Mouse (Mus musculus) megakaryocyte-erythroid progenitor cell, adult 5-6 weeks (primary cell): ENCODE results near the gene March4. TPM values are rescaled to one million over a fixed set of nuclear protein-coding genes. Genes with fewer than 3 reads are reported as not detected.

Experiments
- ATAC-seq: replicated peaks from 2 replicates; pipeline ENCODE4 v1.8.0; 2016; ENCODE audit warnings: mild to moderate bottlenecking, inconsistent platforms; ENCODE audit not compliant: severe bottlenecking, poor library complexity, low FRiP score, low TSS enrichment
- total RNA-seq, 2 experiments: library from RNA; stranded (forward) in 1 of 2; stranded (reverse) in 1 of 2; fragments of 200-1000, 215-1000 nt in 1 of 2; fragments of >200 nt in 1 of 2; fragmentation: Nextera tagmentation in 1 of 2; gene quantifications; 2 replicates each; pipeline ENCODE4 v1.2.3; 2014 to 2017

The March4 gene
- total RNA-seq, 2 experiments from 2014 or later = not detected

DNA sequence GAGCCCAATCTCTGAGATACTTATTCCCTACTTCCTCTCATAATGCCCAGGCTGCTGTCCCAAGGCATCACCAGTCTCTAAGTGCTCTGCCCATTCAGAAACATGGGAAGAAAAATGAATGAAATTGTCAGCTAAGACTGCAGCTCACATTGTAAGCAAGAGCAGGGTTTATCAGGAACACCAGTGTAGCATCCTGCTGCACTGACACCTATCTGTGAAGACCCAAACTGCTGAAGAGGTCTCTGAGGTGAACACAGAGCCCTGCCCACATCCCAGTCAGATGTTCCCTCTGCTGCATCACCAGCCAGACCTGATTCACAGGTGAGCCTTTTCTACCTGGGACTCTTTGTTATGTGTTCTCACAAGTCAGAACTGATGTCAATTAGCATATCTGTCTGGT, 3.3 kb downstream of the March4 start:
- no peak for ATAC-seq

DNA sequence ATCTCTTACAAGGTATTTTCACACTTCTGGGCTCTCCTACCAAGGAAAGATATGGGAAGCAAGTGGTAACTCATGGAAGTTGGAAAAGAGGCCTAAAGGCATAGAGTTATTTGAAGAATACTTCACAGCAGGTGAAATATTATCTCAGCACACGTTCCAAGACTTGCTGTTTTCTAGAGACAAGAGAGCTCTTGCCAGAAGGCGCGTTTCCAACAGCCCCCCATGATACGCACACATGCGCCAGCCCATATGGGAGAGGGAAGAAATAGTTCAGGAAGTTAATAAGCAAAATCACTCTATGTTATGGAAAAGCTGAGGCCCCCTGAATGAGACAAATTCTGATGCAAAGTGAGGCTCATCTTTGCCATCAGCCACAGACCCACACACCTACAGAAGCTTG, 3.8 kb downstream of the March4 start:
- ATAC-seq = no peak

DNA sequence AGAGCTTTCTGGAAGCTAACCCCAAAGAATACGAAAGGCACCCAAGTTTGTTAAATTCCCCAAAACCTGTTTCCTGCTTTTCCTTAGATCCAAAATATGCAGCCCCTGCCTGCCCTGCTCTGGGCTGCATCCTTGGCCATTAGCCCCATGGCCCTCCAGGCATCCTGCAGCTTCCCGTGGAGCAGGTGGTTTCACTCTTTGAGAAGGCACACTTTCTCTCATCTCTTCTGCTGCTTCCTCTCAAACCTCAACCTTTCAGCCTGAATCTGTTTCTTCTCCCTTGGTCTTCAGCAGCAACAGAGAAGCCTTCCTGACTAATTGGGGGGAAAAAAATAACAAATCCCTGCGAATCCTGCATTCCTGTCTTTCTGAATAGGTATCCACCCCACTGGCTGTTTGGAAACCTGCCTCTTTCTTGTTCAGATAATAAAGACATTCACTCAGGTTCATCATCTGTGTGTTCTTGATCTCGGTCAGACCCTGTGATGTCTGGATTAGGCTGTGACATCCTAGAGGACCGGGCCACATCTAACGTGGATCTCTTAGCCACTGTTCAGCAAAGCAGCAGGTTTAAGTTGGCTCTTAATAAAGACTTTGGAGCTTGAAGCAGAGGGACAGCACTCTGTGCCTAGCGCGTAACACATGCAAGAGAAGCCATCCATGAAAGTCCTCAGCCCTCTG, 6.1 kb downstream of the March4 start:
- no peak for ATAC-seq

DNA sequence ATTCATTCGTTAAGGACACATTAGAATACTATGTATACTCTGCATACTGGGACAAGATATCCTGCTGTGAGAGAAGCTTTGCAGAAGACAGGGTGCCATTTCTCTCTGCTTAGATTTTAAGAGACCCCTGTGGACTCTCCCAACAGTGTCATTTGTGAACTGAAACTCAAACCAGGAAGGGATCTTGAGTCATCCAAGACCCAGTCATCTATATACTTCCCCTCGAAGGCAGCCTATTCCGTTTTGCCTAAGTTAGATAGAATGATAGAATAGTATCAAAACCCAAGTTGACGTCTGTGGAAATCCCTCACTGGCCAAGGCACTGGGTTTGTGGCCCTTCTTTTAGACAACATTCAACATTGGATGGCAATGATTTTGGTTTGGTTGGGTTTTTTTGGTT, 7.5 kb downstream of the March4 start:
- ATAC-seq = no peak

DNA sequence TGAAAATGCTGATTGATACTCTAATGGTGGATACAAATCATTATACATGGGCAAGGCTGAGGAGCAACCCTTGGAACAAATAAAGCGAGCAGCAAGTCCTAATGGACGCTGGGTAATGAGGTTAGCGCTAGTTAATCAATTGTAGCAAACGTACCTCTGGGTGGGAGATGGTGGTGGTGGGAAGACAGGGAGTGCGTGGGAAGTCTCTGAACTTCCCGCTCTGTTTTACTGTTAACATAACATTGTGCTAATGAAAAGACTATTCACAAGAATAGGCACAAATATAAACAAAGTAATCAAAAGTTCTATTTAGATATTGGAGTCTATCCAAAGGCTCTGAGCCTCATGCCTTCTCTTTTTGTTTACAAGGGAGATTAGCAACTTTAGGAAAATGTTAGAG, 13.1 kb downstream of the March4 start:
- ATAC-seq = no peak

DNA sequence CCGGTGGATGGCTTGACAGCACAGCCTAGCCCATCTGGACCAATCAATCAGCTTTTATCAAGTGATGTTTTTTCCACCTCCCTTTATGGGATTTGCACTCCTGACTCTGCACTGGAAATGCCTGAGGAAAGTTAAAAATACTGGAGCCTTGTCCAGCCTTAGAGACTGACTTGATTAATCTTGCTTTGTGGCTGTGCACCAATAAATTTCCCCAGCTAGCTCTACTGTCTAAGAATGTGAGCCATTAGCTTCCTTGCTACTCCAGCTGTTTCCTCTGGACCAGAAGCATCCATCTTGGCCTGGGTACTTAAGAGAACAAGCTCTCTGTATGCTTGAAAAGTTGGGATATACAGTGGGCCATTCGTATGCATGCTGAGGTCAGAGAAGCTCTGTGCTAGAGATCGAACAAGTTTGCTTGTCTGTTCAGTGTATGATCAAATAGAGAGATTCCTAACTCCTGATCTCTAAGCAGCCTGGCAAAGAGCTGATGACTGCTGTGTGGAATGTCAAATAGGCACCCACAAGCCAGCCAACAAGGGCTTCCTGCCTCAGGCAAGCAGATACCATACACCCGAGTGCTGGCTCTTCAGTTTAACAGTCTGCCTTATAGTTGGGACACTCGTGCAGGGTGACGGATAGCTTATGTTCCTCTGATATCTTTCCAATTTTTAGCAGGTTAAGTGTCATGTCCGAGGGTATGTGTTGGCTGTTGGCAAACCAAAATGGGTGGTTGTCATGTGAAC, 25.8 kb downstream of the March4 start:
- ATAC-seq = no peak

DNA sequence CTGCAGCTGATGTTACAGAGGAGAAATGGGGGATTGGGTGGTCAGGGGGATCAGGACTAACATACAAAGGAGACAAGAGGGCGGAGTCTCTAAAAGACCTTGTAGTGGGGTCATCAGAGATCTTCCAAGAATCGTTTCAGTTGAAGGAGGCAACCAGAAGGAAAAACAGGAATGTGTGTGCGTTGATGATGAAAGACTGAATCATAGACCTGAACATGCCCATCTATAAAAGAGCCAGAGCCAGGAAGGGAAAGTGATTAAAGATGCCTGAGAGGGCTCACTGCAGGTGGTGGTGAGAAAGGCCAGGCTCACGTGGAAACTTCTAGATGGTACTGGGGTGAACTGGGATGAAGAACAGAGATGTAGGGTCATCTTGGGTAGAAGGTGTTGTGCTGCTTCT, 27.2 kb downstream of the March4 start:
- ATAC-seq = no peak

DNA sequence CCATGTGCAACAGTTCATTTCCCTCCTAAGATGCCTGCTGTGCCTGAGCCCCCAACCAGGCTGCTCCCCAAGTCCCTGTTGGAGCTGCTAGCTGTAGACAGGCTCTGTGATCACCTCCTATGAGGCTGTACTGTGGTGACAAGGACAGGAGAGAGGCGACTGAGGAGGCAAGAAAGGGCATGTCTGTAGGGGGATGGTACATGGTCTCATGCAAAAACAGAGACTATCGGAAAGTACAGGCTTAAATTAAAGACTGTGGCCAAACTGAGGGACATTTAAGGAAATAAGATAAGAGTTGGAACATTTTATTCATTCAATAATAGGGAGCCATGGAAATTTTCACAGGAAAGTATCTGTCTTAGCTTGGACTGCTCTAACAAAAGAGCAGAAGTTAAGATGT, 29.1 kb downstream of the March4 start:
- no peak for ATAC-seq

DNA sequence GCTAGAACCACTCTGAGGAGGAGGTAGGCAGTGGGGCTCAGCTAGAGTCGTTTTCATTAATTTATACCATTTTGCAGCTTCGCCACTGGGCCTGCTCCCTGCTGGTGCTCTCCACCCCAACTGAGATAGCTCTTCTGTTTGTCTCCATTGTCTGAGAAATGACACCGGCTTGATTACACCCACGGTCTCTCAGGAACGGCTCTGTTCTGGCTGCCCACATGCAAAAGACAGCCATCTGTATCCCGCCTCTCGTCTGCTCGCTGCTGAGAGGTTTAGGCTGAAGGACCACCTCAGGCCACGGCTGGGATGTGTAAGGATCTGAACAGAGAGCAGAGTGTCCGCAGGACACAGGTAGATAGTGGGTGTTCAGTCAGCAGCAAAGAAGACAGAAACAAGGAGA, 30.5 kb downstream of the March4 start:
- no peak for ATAC-seq

DNA sequence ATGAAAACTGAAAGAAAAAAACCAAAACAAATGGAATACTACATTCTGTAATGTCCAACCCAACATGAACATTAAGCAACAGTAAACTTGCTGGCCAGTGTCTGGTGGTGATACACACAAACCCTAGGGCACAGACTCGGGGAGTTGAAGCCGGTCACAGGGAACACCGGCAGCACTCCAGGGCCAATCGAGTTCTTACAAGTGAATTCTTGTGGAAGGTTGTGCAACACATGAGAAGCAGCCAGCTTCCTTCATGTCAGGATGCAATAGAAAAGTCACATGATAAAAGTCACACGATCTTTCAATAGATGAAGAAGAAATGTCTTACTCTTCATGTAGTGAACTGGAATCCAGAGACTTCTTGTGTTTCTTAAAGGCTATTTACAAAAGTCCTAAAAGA, 39.1 kb downstream of the March4 start:
- ATAC-seq = no peak

DNA sequence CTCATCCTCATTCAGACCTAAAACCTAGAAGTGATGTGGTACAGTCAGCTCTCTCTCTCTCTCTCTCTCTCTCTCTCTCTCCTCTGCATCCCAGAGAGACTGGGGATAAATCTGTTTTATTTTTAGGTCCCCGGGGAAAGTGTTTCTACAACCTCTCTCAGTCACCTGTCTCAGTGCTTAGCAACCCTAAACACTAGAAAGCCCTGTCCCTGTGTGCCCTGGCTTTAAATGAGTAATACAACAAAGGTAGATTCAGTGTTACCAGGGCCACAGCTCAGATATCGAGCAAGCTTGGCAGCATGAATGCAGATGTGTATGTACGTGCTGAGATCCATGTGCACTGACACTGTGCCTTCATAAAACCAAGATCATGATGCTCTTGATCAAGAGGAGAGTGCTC, 43.3 kb downstream of the March4 start:
- ATAC-seq = no peak

DNA sequence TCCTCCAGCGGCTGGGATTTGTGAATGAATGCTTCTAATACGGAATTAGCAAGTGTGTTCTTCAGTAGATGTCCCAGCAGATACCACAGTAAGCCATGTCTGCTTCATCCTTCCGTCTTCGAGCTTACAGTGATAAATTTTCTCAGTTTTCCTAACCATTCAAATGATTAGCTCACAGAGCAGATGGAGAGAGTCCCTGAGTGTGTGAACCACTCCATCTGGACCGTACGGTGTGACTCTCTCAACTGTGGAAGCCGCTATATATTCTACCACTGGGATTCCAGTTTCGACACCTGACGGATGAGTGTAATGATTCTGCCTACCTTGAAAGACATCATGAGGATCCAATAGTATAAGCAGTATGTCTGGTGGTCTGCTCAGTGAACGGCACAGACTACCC, 44.1 kb downstream of the March4 start:
- ATAC-seq = no peak

DNA sequence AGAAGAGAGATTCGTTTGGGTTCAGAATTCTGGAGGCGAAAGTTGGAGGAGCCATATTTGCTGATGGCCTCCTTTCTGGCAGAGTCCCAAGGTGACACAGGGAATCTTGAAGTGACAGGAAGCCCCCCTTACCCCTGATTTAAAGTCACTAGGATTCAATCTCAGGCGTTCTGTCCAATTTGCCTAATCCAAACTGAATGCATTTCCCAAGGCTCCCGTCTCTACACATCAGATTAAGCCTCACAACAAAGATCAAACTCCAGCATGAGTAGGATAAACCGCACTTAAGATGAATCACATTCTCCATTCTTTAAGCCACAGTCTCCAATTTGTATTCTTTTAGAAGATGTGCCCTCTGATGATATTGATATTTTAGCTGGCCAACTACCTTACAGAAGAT, 45.4 kb downstream of the March4 start:
- ATAC-seq = no peak

DNA sequence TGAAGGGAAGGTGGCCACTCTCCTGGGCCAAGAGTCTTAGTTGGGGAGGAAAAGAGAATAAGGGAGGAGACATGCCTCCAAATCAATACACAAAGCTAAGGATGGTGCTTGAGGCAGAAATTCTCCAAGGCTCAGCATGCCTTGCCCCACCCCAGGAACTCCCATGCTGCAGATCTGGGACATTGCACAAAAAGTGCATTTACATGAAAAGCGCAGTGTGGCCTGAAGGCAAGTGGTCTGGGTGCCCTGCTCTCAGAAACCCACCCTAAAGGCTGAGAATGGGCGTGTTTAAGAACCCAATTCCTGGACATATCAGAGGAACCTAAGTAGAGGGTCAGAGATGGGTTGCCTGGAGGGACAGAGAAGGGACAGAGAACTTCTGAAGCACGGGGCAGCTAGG, 45.9 kb downstream of the March4 start:
- ATAC-seq = no peak

DNA sequence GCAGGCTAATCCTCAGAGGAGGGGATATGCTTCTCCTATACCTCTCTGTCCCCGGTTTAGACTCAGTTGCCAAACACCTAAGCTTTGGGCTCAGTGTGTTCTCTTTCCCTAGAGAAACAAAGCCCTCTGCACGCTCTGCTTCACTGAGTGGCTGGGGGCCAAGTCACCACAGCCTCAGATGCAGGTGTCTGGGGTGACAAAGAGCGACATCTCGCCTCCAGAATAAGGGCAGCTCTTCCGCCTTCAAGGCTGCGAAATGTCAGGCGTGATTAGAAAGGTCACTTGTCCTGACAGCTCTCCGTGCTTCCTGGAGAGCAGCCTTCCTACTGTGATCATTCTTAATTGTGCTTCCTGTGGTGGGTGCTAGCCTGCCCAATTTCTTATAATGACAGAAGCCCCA, 46.5 kb downstream of the March4 start:
- ATAC-seq = no peak

DNA sequence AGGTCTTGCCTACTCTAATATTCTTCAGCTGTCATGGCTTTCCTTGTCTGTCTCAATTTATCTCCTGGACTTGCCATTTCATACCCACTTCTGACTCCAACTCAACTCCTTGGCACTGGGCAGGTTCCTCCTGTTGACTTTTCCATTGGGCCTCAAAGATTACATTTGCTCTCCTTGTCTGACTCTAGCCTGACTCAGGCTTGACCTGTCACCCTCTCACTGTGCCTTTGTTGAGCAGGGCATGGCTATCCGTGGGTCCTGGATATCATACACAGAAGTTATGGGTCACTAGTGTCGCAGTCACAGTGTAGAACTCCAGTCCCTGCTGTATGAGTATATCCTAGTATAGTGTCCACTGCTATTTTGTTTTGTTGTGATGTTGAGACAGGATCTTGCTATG, 60.1 kb downstream of the March4 start:
- ATAC-seq = no peak

DNA sequence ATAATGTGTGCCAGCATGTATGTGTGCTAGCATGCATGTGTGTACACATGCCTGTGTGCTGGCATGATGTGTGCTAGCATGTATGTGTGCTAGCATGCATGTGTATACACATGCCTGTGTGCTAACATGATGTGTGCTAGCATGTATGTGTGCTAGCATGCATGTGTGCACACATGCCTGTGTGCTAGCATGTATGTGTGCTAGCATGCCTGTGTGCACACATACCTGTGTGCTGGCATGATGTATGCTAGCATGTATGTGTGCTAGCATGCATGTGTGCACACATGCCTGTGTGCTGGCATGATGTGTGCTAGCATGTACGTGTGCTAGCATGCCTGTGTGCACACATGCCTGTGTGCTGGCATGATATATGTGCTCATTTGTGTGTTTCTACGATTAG, 67.7 kb downstream of the March4 start:
- ATAC-seq = no peak

DNA sequence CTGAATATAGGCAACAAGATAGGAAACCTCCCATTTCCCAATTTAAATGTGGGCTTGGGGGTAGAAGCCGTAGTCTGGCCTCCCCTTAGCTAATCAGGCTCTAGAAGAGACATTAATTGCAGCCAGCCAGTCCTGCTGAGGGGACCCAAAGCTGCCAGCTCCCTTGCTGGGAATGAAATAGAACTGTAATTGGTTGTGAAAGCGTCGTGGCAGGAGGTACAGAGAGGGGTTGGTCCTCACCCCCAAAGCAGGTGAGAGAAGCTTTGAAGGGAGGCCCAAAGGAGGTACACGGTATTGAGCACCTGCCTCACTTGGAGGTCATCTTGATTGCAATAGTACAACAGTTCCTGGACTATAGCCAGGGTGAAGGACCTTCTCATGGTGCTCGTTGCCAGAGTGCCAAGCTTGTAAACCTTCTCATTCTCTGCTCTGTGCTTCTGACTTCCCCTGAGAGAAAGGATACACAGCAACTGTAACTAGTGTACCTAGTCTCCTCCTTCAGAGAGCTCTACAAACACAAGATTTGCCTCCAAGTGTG, 68.2 kb downstream of the March4 start:
- no peak for ATAC-seq

DNA sequence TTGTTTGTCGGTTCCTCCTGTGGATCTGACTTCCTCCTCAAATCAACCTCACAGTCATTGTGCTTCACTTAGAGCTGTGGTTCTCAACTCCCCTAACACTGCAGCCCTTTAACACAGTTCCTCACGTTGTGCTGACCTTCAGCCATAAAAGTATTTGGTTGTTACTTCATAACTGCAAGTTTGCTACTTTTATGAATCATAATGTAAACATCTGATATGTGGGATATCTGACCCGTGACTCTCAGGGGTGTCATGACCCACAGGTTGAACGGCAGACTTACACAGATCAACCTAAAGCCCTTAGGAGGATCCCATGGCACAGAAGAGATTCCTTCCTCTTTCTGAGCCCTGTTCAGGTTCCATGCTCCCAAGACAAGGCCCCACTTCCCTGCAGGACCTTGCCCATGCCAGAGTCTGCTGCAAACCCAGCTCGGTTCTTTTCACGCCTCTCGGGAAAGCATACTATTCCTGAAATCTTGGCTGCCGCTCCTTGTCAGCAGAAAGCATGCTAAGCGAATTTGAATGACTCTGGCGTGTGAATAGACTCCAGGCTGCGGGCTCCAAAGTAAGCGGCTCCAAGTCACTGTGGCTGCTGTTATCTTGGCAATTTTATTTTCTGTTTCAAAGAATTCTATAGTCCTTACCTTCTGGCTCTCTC, 71.7 kb downstream of the March4 start:
- no peak for ATAC-seq

DNA sequence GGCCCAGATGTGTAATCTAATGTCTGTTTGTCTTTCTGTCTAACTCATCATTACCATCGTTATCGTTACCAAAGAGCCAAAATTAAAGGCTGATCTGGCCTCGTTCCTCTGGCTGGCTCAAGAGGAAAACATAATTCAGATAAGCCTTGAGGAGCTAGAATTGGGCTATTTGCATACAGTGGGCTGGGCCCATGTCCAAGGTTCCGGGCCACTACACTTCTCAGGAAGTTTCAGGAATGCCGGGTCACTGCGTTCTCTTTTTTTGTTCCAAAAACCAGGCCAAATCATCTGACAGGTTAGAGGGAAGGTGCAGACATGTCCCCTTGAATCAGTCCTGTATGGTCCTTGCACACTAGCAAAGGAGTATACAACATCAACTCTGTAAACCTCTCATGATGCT, 74.2 kb downstream of the March4 start:
- ATAC-seq = no peak

DNA sequence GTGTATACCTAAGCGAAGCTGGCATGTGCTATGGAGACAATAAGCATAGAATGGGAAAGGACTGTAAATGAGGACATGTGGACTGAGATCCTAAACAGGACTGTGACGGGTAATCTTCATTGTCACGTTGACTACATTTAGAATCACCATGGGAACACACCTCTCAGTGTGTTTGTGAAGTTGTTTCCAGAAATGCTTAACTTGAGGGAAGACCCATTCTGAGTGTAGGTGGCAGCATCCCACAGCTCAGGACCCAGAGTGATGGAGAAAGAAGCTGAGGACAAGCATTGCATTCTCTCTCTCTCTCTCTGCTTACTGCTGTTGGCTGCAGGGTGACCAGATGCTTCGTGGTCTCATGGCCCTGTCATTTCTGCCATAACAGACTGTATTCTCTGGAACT, 79.1 kb downstream of the March4 start:
- ATAC-seq = no peak
